ENCODE assay signal across 9 mouse cellular contexts in genomic region chr4:97618668-97619373, GRCm38 (mm10).
DNase-seq lines count a peak whose midpoint lies in the region; ATAC-seq lines count a peak whose summit lies in the region.
"Had no signal": no experiment of that assay in that cellular context is flagged by ENCODE, and none has a peak within 500 bp of the region (broad histone marks: within the 10 kb centered on the region; RNA-seq: fewer than 3 reads in every experiment).

No protein-coding gene starts in this region.

- H3K9me3 ChIP-seq in hindbrain, embryonic 13.5 days, result no peaks in the 10 kb centered on the region
- no peaks in the 10 kb centered on the region for H3K9me3 ChIP-seq in limb, embryonic 12.5 days
- H3K9me3 ChIP-seq: liver, embryonic 15.5 days had no signal

- H3K27me3 ChIP-seq in hindbrain, embryonic 13.5 days, result no peaks in the 10 kb centered on the region
- H3K27me3 ChIP-seq in limb, embryonic 12.5 days, result 0 out of 2 replicates have a peak, but pooled peaks cover 7% of the 10 kb centered on the region

- peak; percentile 80 for ATAC-seq in hindbrain, embryonic 13.5 days (ENCODE audit: low FRiP score)
- no peak for ATAC-seq in limb, embryonic 12.5 days (ENCODE audit: insufficient number of reproducible peaks, insufficient read depth, low FRiP score, low TSS enrichment, low read depth)
- ATAC-seq in inflammation-experienced regulatory T-cells, adult 6 months, result no peak

- DNase-seq in embryo, embryonic 11 days, result peak; percentile 49
- no peak for DNase-seq in embryo, embryonic 10.5 days (ENCODE audit: low spot score)
- DNase-seq in Muller cell, postnatal 12 days (ENCODE audit: inconsistent ontology term), result peak; percentile 75
- peak; percentile 48 to 61 for DNase-seq in frontal cortex, postnatal 10 days (ENCODE audit: low spot score in 2 of 2)
- peak; percentile 66 for DNase-seq in right cerebral cortex, postnatal 25 days

- H3K4me3 ChIP-seq in hindbrain, embryonic 13.5 days, result no peak overlapping the region
- H3K4me3 ChIP-seq in limb, embryonic 12.5 days (replicated peaks), result no peak overlapping the region
- H3K4me3 ChIP-seq: liver, embryonic 15.5 days had no signal

- peaks cover 12% of the 10 kb centered on the region for H3K4me1 ChIP-seq in hindbrain, embryonic 13.5 days (replicated peaks)
- H3K4me1 ChIP-seq in limb, embryonic 12.5 days (replicated peaks), result peaks cover 12% of the 10 kb centered on the region
- H3K4me1 ChIP-seq: liver, embryonic 15.5 days had no signal

- WGBS in hindbrain, embryonic 13.5 days, result 49% methylated on average over 15 of the region's 15 CpGs
- WGBS in limb, embryonic 12.5 days, result 56% methylated on average over 15 of the region's 15 CpGs

- no peak overlapping the region for H3K9ac ChIP-seq in hindbrain, embryonic 13.5 days
- no peak overlapping the region for H3K9ac ChIP-seq in limb, embryonic 12.5 days (replicated peaks)
- H3K9ac ChIP-seq: liver, embryonic 15.5 days had no signal

- peak overlapping the region; percentile 76 for H3K27ac ChIP-seq in hindbrain, embryonic 13.5 days
- no peak overlapping the region for H3K27ac ChIP-seq in limb, embryonic 12.5 days
- H3K27ac ChIP-seq: liver, embryonic 15.5 days had no signal

- peak overlapping the region; percentile 38 for H3K4me2 ChIP-seq in hindbrain, embryonic 13.5 days
- H3K4me2 ChIP-seq in limb, embryonic 12.5 days, result peak overlapping the region; percentile 6; the same call in 1 of the 2 replicates
- H3K4me2 ChIP-seq: liver, embryonic 15.5 days had no signal

- no peaks in the 10 kb centered on the region for H3K36me3 ChIP-seq in hindbrain, embryonic 13.5 days
- H3K36me3 ChIP-seq in limb, embryonic 12.5 days, result no peaks in the 10 kb centered on the region
- H3K36me3 ChIP-seq: liver, embryonic 15.5 days had no signal
